Mouse (Mus musculus) myocyte (in vitro differentiated cells): ENCODE results near the gene Tspan14. TPM values are rescaled to one million over a fixed set of nuclear protein-coding genes. Genes with fewer than 3 reads are reported as not detected.

Source experiments
- H3K27me3 ChIP-seq: one replicate; pipeline ENCODE4 v1.6.1; 2011; ENCODE audit not compliant: control insufficient read depth, insufficient read depth, insufficient read length
- H3K36me3 ChIP-seq: one replicate; pipeline ENCODE4 v1.6.1; 2011; ENCODE audit not compliant: control insufficient read depth, insufficient read depth
- H3K4me2 ChIP-seq: one replicate; pipeline ENCODE4 v1.6.1; 2011; ENCODE audit warnings: low read depth, control low read depth
- H3K4me3 ChIP-seq: one replicate; pipeline ENCODE4 v1.5.1; 2011; ENCODE audit warnings: mild to moderate bottlenecking, control low read depth, moderate library complexity
- H3K79me2 ChIP-seq: one replicate; pipeline ENCODE4 v1.6.1; 2011; ENCODE audit not compliant: control insufficient read depth, insufficient read depth
- H3ac ChIP-seq: one replicate; pipeline ENCODE4 v1.6.1; 2011; ENCODE audit not compliant: control insufficient read depth, insufficient read length
- CEBPB ChIP-seq: IDR thresholded peaks from 2 replicates; pipeline ENCODE4 v1.6.1; 2011; ENCODE audit warnings: mild to moderate bottlenecking, moderate library complexity; ENCODE audit not compliant: poor library complexity, insufficient read depth, severe bottlenecking
- E2F4 ChIP-seq: IDR thresholded peaks from one replicate; pipeline ENCODE4 v1.6.1; 2011; ENCODE audit warnings: mild to moderate bottlenecking, control low read depth, moderate library complexity; ENCODE audit not compliant: insufficient read depth
- MAX ChIP-seq: IDR thresholded peaks from one replicate; pipeline ENCODE4 v1.6.1; 2011; ENCODE audit warnings: low read depth, mild to moderate bottlenecking, control low read depth
- MYOD1 ChIP-seq, 3 experiments: IDR thresholded peaks; one replicate each; pipeline ENCODE4 v1.6.1; 2011; ENCODE audit warnings: control low read depth in 2 of 3, low read depth in 2 of 3, mild to moderate bottlenecking in 2 of 3, moderate library complexity in 1 of 3; ENCODE audit not compliant: insufficient read length in 2 of 3, control insufficient read depth in 1 of 3
- MYOG ChIP-seq, 3 experiments: IDR thresholded peaks; one replicate each; pipeline ENCODE4 v1.6.1; 2011; ENCODE audit warnings: control low read depth in 2 of 3, low read depth in 2 of 3, mild to moderate bottlenecking in 2 of 3; ENCODE audit not compliant: insufficient read length in 2 of 3, control insufficient read depth in 1 of 3, insufficient read depth in 1 of 3
- POLR2A ChIP-seq: IDR thresholded peaks from one replicate; pipeline ENCODE4 v1.6.1; 2011; ENCODE audit warnings: low read depth, mild to moderate bottlenecking, control low read depth, moderate library complexity; ENCODE audit not compliant: insufficient read length
- POLR2AphosphoS2 ChIP-seq: IDR thresholded peaks from one replicate; pipeline ENCODE4 v1.6.1; 2011; ENCODE audit warnings: low read depth, control low read depth; ENCODE audit not compliant: insufficient read length
- REST ChIP-seq: IDR thresholded peaks from one replicate; pipeline ENCODE4 v1.6.1; 2011; ENCODE audit warnings: mild to moderate bottlenecking, control low read depth, moderate library complexity; ENCODE audit not compliant: insufficient read depth, insufficient read length
- SRF ChIP-seq: IDR thresholded peaks from one replicate; pipeline ENCODE4 v1.6.1; 2011; ENCODE audit warnings: low read depth; ENCODE audit not compliant: control insufficient read depth, insufficient read length
- TCF12 ChIP-seq: IDR thresholded peaks from one replicate; pipeline ENCODE4 v1.6.1; 2011; ENCODE audit warnings: mild to moderate bottlenecking, control low read depth; ENCODE audit not compliant: poor library complexity, insufficient read depth, severe bottlenecking
- TCF3 ChIP-seq: IDR thresholded peaks from one replicate; pipeline ENCODE4 v1.6.1; 2011; ENCODE audit warnings: low read depth, control low read depth; ENCODE audit not compliant: insufficient read length
- USF1 ChIP-seq: IDR thresholded peaks from one replicate; pipeline ENCODE4 v1.6.1; 2011; ENCODE audit warnings: low read depth, mild to moderate bottlenecking, control low read depth, moderate library complexity
- polyA plus RNA-seq: library from polyadenylated mRNA; unstranded; fragments of >200 nt; fragmentation: generic; extraction: Trizol; gene quantifications from one replicate; pipeline ENCODE4 v1.2.1, GENCODE M21; 2012; ENCODE audit warnings: missing spikeins

Gene Tspan14
- polyA plus RNA-seq, 1 experiment = 90.6 TPM

DNA sequence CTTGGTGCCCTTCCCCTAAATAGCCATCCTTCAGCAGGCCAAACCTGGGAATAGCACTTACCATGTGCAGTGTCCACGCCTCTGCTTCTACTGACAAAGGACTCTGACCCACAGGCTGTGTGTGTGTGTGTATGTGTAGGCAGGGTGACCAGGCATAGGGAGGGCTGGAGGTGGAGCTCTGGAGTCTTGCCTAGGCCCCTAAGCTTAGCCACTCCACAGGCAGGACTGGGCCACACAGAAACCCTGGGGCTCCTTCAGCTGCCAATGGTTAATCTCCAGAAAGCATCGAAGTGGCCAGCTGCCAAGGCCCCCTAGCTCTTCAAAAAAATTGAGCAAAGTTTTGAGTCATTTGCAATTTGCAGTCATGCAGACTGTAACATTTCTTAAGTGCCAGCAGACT lies 41.5 kb upstream of the Tspan14 start:
- Histone ChIP-seq H3K4me2 (no peak overlapping the region), H3K4me3 (no peak overlapping the region)
- TF ChIP-seq POLR2AphosphoS2 (no peak), MYOD1 (IDR thresholded peaks at IDR 0.05; ENCODE audit: control insufficient read depth in 1 of 3, insufficient read length in 2 of 3, low read depth in 2 of 3) (no peak), POLR2A (no peak), MYOG (IDR thresholded peaks at IDR 0.05; ENCODE audit: control insufficient read depth in 1 of 3, insufficient read depth in 1 of 3, insufficient read length in 2 of 3, low read depth in 2 of 3) (no peak), MAX (no peak), SRF (no peak)

DNA sequence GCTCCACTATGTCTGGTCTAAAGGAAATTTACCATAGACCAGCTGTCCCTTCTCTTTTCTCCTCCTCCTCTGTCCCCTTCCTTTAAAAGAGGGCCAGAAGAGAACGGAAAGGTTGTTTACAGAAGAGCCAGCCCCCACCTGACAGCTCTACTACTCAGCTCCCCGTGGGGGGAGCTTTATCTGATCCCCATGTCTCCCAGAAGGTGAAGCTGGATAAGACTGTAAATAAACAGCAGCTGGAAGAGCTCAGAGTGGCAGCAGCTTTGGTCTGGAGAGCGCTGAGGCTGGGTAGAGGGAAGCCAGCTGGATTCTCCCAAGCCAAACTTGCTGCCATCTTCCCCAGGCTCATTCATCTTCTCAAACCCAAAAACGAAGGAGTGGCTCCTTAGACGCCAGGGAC lies 41.0 kb upstream of the Tspan14 start:
- Histone ChIP-seq H3K36me3 (no peaks in the 10 kb centered on the region), H3K27me3 (no peaks in the 10 kb centered on the region), H3K4me3 (no peak overlapping the region), H3K79me2 (no peaks in the 10 kb centered on the region), H3K4me2 (no peak overlapping the region), H3ac (no peak overlapping the region)
- no peak for TF ChIP-seq POLR2A
- no peak for TF ChIP-seq SRF
- no peak for TF ChIP-seq MYOG (IDR thresholded peaks at IDR 0.05; ENCODE audit: control insufficient read depth in 1 of 3, insufficient read depth in 1 of 3, insufficient read length in 2 of 3, low read depth in 2 of 3)
- TF ChIP-seq REST = no peak
- TF ChIP-seq MAX = no peak
- TF ChIP-seq E2F4 = no peak
- no peak for TF ChIP-seq MYOD1 (IDR thresholded peaks at IDR 0.05; ENCODE audit: control insufficient read depth in 1 of 3, insufficient read length in 2 of 3, low read depth in 2 of 3)
- no peak for TF ChIP-seq TCF12

More for the DNA sequence above, 41.5 kb upstream of the Tspan14 start:
- no peaks in the 10 kb centered on the region for H3K79me2 ChIP-seq
- no peaks in the 10 kb centered on the region for H3K27me3 ChIP-seq
- H3K36me3 ChIP-seq = no peaks in the 10 kb centered on the region
- no peak overlapping the region for H3ac ChIP-seq

DNA sequence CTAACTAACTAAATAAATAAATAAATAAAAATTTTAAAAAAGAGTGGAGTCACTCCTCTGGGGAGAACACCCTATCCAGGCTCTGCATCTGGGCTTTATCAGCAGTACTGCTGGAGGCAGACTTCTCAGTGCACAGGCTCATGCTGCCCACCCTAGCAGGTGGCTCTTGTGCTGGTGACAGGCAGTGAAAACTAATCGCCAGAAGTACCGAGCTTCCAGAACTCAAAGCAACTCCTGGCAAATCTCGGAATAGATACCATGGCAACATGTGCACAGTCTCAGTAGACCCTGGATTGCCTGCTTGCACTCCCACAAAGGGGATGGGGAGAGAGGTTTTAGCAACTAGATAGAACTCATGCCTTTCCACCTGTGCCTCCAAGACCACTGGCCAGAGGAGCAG lies 40.3 kb upstream of the Tspan14 start:
- no peak overlapping the region for H3K4me3 ChIP-seq
- no peak overlapping the region for H3ac ChIP-seq
- no peaks in the 10 kb centered on the region for H3K36me3 ChIP-seq
- H3K27me3 ChIP-seq = no peaks in the 10 kb centered on the region
- no peak overlapping the region for H3K4me2 ChIP-seq
- no peak for TF ChIP-seq E2F4
- no peak for TF ChIP-seq MYOG (IDR thresholded peaks at IDR 0.05; ENCODE audit: control insufficient read depth in 1 of 3, insufficient read depth in 1 of 3, insufficient read length in 2 of 3, low read depth in 2 of 3)
- no peak for TF ChIP-seq USF1
- no peak for TF ChIP-seq POLR2AphosphoS2
- no peak for TF ChIP-seq SRF
- TF ChIP-seq REST = no peak
- no peak for TF ChIP-seq TCF3
- no peak for TF ChIP-seq POLR2A
- no peak for TF ChIP-seq TCF12
- H3K79me2 ChIP-seq = no peaks in the 10 kb centered on the region

DNA sequence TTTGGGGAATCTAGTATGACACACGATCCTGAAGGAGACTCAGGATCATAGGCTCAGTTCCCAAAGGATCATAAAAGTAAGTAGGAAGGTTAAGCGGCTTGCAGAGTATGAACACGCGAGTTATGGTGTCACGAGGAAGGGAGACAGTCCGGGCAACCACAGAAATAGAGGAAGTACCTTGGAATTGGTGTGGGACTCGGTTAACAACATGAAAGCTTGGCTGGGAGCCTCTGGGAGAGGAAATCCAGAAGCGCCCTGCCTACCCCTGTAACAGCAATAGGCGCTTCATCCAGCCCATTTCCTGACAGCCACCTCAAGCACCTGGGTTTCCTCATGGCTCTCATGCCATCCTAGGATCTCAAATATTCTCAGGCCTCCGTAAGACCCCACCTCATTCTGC lies 39.7 kb upstream of the Tspan14 start:
- TF ChIP-seq SRF (no peak), MAX (no peak), TCF12 (no peak), POLR2A (no peak), USF1 (no peak), MYOG (IDR thresholded peaks at IDR 0.05; ENCODE audit: control insufficient read depth in 1 of 3, insufficient read depth in 1 of 3, insufficient read length in 2 of 3, low read depth in 2 of 3) (no peak)
- no peak overlapping the region for H3K4me3 ChIP-seq
- no peak overlapping the region for H3K4me2 ChIP-seq

DNA sequence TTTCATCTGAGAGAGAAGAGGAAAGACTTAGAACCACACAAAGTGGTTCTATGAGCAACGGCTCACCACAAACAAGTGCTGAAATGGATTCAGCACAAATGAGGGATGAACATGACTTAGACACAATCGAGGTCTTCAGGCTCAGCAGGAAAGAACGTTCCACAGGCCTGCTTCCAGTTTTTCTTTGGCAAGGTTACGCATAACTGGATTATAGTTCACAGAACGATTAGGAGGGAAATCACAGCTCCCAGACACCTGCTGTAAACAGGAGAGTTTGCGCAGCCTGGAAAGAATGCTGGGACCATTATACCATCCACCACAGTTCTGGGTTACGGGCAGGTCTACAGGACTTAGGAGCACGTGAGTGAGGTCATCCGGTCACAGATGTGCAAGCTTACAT lies 39.1 kb upstream of the Tspan14 start:
- no peaks in the 10 kb centered on the region for H3K79me2 ChIP-seq
- no peak overlapping the region for H3K4me2 ChIP-seq
- TF ChIP-seq SRF (no peak), TCF3 (no peak), POLR2A (no peak), MYOG (IDR thresholded peaks at IDR 0.05; ENCODE audit: control insufficient read depth in 1 of 3, insufficient read depth in 1 of 3, insufficient read length in 2 of 3, low read depth in 2 of 3) (no peak), POLR2AphosphoS2 (no peak), MAX (no peak), TCF12 (no peak), USF1 (no peak), CEBPB (no peak), REST (no peak), MYOD1 (IDR thresholded peaks at IDR 0.05; ENCODE audit: control insufficient read depth in 1 of 3, insufficient read length in 2 of 3, low read depth in 2 of 3) (no peak), E2F4 (no peak)
- H3ac ChIP-seq = no peak overlapping the region
- H3K4me3 ChIP-seq = no peak overlapping the region
- H3K27me3 ChIP-seq = no peaks in the 10 kb centered on the region
- H3K36me3 ChIP-seq = no peaks in the 10 kb centered on the region

More for the DNA sequence above, 39.7 kb upstream of the Tspan14 start:
- H3K27me3 ChIP-seq = no peaks in the 10 kb centered on the region
- no peaks in the 10 kb centered on the region for H3K79me2 ChIP-seq
- H3K36me3 ChIP-seq = no peaks in the 10 kb centered on the region
- no peak overlapping the region for H3ac ChIP-seq
